Mouse (Mus musculus): Measurements from ENCODE around the gene Mis18a. TPM values are rescaled to one million over a fixed set of nuclear protein-coding genes. Genes with fewer than 3 reads are reported as not detected.

Mis18a gene
- polyA plus RNA-seq, 1 experiment from 2014 or later, result 29.1 TPM

- no peaks in the 10 kb centered on the region for H3K4me1 ChIP-seq (replicated peaks; ENCODE audit: control insufficient read depth, insufficient read depth, low read length)
Measured at GRCm38 (mm10) chr16:90706279-90706678, 20.9 kb downstream of the Mis18a start.

GRCm38 (mm10) chr16:90704161-90704825 lies 22.9 kb downstream of the Mis18a start:
- TF ChIP-seq CTCF (IDR thresholded peaks at IDR 0.05; ENCODE audit: low read depth), result no peak
- no peak overlapping the region for H3K27ac ChIP-seq (ENCODE audit: low read depth, low read length)
- no peak for ATAC-seq
- H3K36me3 ChIP-seq (ENCODE audit: control insufficient read depth, insufficient read depth), result no peaks in the 10 kb centered on the region
- H3K4me3 ChIP-seq (ENCODE audit: low read depth, low read length), result no peak overlapping the region
- 51% methylated on average over 13 of the region's 13 CpGs for WGBS
- no peak overlapping the region for H3K4me2 ChIP-seq (replicated peaks; ENCODE audit: low read depth)
- H3K4me1 ChIP-seq (replicated peaks; ENCODE audit: control insufficient read depth, insufficient read depth, low read length), result no peaks in the 10 kb centered on the region
- no peaks in the 10 kb centered on the region for H3K9me3 ChIP-seq (ENCODE audit: control insufficient read depth)
- no peak overlapping the region for H3K9ac ChIP-seq (ENCODE audit: low read depth, low read length)
- no peaks in the 10 kb centered on the region for H3K27me3 ChIP-seq (replicated peaks; ENCODE audit: control insufficient read depth, insufficient read depth, low read length)

More at GRCm38 (mm10) chr16:90706279-90706678, 20.9 kb downstream of the Mis18a start:
- no peak for TF ChIP-seq CTCF (IDR thresholded peaks at IDR 0.05; ENCODE audit: low read depth)
- Histone ChIP-seq H3K4me2 (replicated peaks; ENCODE audit: low read depth) (no peak overlapping the region), H3K9ac (ENCODE audit: low read depth, low read length) (no peak overlapping the region), H3K9me3 (ENCODE audit: control insufficient read depth) (no peaks in the 10 kb centered on the region), H3K4me3 (ENCODE audit: low read depth, low read length) (no peak overlapping the region), H3K36me3 (ENCODE audit: control insufficient read depth, insufficient read depth) (no peaks in the 10 kb centered on the region), H3K27me3 (replicated peaks; ENCODE audit: control insufficient read depth, insufficient read depth, low read length) (no peaks in the 10 kb centered on the region), H3K27ac (ENCODE audit: low read depth, low read length) (no peak overlapping the region)
- 34% methylated on average over 3 of the region's 3 CpGs for WGBS
- no peak for ATAC-seq

- H3K4me1 ChIP-seq (replicated peaks; ENCODE audit: control insufficient read depth, insufficient read depth, low read length), result no peaks in the 10 kb centered on the region
- H3K4me2 ChIP-seq (replicated peaks; ENCODE audit: low read depth), result no peak overlapping the region
- no peaks in the 10 kb centered on the region for H3K36me3 ChIP-seq (ENCODE audit: control insufficient read depth, insufficient read depth)
- H3K4me3 ChIP-seq (ENCODE audit: low read depth, low read length), result no peak overlapping the region
- no peak for TF ChIP-seq CTCF (IDR thresholded peaks at IDR 0.05; ENCODE audit: low read depth)
- WGBS, result 6% methylated on average over 1 of the region's 1 CpGs
- no peak for ATAC-seq
- H3K9me3 ChIP-seq (ENCODE audit: control insufficient read depth), result no peaks in the 10 kb centered on the region
- no peak overlapping the region for H3K27ac ChIP-seq (ENCODE audit: low read depth, low read length)
- H3K9ac ChIP-seq (ENCODE audit: low read depth, low read length), result no peak overlapping the region
- no peaks in the 10 kb centered on the region for H3K27me3 ChIP-seq (replicated peaks; ENCODE audit: control insufficient read depth, insufficient read depth, low read length)
Measured at GRCm38 (mm10) chr16:90703646-90704045, 23.6 kb downstream of the Mis18a start.

DNA sequence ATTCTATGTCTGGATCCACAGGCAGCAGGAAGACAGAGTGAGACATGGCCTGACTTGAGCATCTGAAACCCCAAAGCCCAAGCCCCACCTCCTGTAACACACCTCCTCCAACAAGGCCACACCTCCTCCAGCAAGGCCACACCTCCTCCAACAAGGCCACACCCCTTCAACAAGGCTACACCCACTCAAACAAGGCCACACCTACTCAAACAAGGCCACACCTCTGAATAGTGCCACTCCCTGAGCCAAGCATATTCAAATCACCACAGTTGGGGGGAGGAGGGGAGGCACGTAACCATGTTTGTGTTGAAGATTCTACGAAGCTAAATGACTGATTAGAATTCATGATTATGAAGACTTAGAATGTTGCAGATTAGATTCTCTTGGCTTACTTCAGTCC lies 25.7 kb downstream of the Mis18a start:
- 90% methylated on average over 2 of the region's 2 CpGs for WGBS
- ATAC-seq, result no peak
- Histone ChIP-seq H3K27ac (ENCODE audit: low read depth, low read length) (no peak overlapping the region), H3K9me3 (ENCODE audit: control insufficient read depth) (no peaks in the 10 kb centered on the region), H3K36me3 (ENCODE audit: control insufficient read depth, insufficient read depth) (no peaks in the 10 kb centered on the region), H3K4me1 (replicated peaks; ENCODE audit: control insufficient read depth, insufficient read depth, low read length) (no peaks in the 10 kb centered on the region), H3K4me3 (ENCODE audit: low read depth, low read length) (no peak overlapping the region), H3K4me2 (replicated peaks; ENCODE audit: low read depth) (no peak overlapping the region), H3K27me3 (replicated peaks; ENCODE audit: control insufficient read depth, insufficient read depth, low read length) (no peaks in the 10 kb centered on the region), H3K9ac (ENCODE audit: low read depth, low read length) (no peak overlapping the region)
- TF ChIP-seq CTCF (IDR thresholded peaks at IDR 0.05; ENCODE audit: low read depth), result no peak

GRCm38 (mm10) chr16:90699390-90699789 lies 27.8 kb downstream of the Mis18a start:
- H3K9me3 ChIP-seq (ENCODE audit: control insufficient read depth), result no peaks in the 10 kb centered on the region
- H3K4me2 ChIP-seq (replicated peaks; ENCODE audit: low read depth), result no peak overlapping the region
- H3K27me3 ChIP-seq (replicated peaks; ENCODE audit: control insufficient read depth, insufficient read depth, low read length), result no peaks in the 10 kb centered on the region
- H3K27ac ChIP-seq (ENCODE audit: low read depth, low read length), result no peak overlapping the region
- H3K36me3 ChIP-seq (ENCODE audit: control insufficient read depth, insufficient read depth), result no peaks in the 10 kb centered on the region
- no peak for ATAC-seq
- no peaks in the 10 kb centered on the region for H3K4me1 ChIP-seq (replicated peaks; ENCODE audit: control insufficient read depth, insufficient read depth, low read length)
- whole genome bisulfite sequencing, result 84% methylated on average over 14 of the region's 14 CpGs
- H3K4me3 ChIP-seq (ENCODE audit: low read depth, low read length), result no peak overlapping the region
- no peak for TF ChIP-seq CTCF (IDR thresholded peaks at IDR 0.05; ENCODE audit: low read depth)
- no peak overlapping the region for H3K9ac ChIP-seq (ENCODE audit: low read depth, low read length)

- no peak overlapping the region for H3K9ac ChIP-seq (ENCODE audit: low read depth, low read length)
- no peaks in the 10 kb centered on the region for H3K27me3 ChIP-seq (replicated peaks; ENCODE audit: control insufficient read depth, insufficient read depth, low read length)
- no peaks in the 10 kb centered on the region for H3K4me1 ChIP-seq (replicated peaks; ENCODE audit: control insufficient read depth, insufficient read depth, low read length)
- 84% methylated on average over 9 of the region's 9 CpGs for WGBS
- no peak overlapping the region for H3K4me2 ChIP-seq (replicated peaks; ENCODE audit: low read depth)
- no peak overlapping the region for H3K4me3 ChIP-seq (ENCODE audit: low read depth, low read length)
- no peak for TF ChIP-seq CTCF (IDR thresholded peaks at IDR 0.05; ENCODE audit: low read depth)
- ATAC-seq, result no peak
- no peak overlapping the region for H3K27ac ChIP-seq (ENCODE audit: low read depth, low read length)
- no peaks in the 10 kb centered on the region for H3K36me3 ChIP-seq (ENCODE audit: control insufficient read depth, insufficient read depth)
- H3K9me3 ChIP-seq (ENCODE audit: control insufficient read depth), result no peaks in the 10 kb centered on the region
Measured at GRCm38 (mm10) chr16:90696306-90696705, 30.9 kb downstream of the Mis18a start.
